Mouse (Mus musculus): ENCODE results near the gene Gm21992.

DNA sequence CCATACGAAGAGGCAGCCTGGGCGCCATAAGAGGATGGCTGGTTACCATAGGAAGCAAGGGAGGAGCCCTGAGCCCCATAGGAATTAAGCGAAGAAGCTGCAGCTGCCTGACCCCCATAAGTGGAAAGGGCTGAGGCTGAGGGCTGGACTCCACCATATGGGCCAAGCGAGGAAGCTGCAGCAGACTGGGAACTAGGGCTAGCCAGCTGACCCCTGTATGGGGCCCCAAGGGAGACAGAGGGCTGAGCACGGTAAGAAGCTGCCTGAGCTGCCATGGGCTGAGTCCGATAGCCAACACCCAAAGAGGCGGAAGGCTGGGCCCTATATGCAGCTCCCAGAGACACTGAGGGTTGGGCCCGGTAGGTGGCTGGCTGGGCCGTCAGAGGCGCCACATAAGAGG lies 8.1 kb downstream of the Gm21992 start:
- TF ChIP-seq CTCF (IDR thresholded peaks at IDR 0.05; ENCODE audit: low read depth, low read length) (no peak), POLR2A (IDR thresholded peaks at IDR 0.05; ENCODE audit: extremely low read depth, insufficient read depth, low read length) (no peak)

Data from liver, adult 2 months (tissue).